Mouse (Mus musculus): ENCODE results near the gene Miga2.

Miga2 gene

GRCm38 (mm10) chr2:30358533-30359531 is 5.2 kb upstream of the Miga2 start, which contains the start of gene Sh3glb2:
Gene Sh3glb2 (minus strand): TSS chr2:30359337.
- DNase-seq (ENCODE audit: low spot score): peak; percentile 91

- no peak for DNase-seq (ENCODE audit: low spot score)
Observed at GRCm38 (mm10) chr2:30360626-30361025, 3.4 kb upstream of the Miga2 start.

- no peak for DNase-seq (ENCODE audit: low spot score)
Observed at GRCm38 (mm10) chr2:30362865-30363264, 1.2 kb upstream of the Miga2 start.

- DNase-seq (ENCODE audit: low spot score): no peak
Observed at GRCm38 (mm10) chr2:30365281-30366069, 1.4 kb downstream of the Miga2 start.

- DNase-seq (ENCODE audit: low spot score): no peak
Observed at GRCm38 (mm10) chr2:30366203-30366602, 2.2 kb downstream of the Miga2 start.

GRCm38 (mm10) chr2:30371544-30371943 is 7.5 kb downstream of the Miga2 start:
- DNase-seq (ENCODE audit: low spot score): no peak

- no peak for DNase-seq (ENCODE audit: low spot score)
Observed at GRCm38 (mm10) chr2:30372726-30373125, 8.7 kb downstream of the Miga2 start.

GRCm38 (mm10) chr2:30375893-30376292 is 11.9 kb downstream of the Miga2 start:
- DNase-seq (ENCODE audit: low spot score): no peak

- no peak for DNase-seq (ENCODE audit: low spot score)
Observed at GRCm38 (mm10) chr2:30377721-30378120, 13.7 kb downstream of the Miga2 start.

- DNase-seq (ENCODE audit: low spot score): no peak
Observed at GRCm38 (mm10) chr2:30379307-30379706, 15.3 kb downstream of the Miga2 start.

GRCm38 (mm10) chr2:30380564-30381376 is 16.7 kb downstream of the Miga2 start:
- DNase-seq (ENCODE audit: low spot score): no peak

- no peak for DNase-seq (ENCODE audit: low spot score)
Observed at GRCm38 (mm10) chr2:30381377-30381725, 17.3 kb downstream of the Miga2 start.

- DNase-seq (ENCODE audit: low spot score): no peak
Observed at GRCm38 (mm10) chr2:30384814-30385213, 20.8 kb downstream of the Miga2 start.

- no peak for DNase-seq (ENCODE audit: low spot score)
Observed at GRCm38 (mm10) chr2:30385591-30385990, 21.6 kb downstream of the Miga2 start.

GRCm38 (mm10) chr2:30386913-30387312 is 22.9 kb downstream of the Miga2 start:
- DNase-seq (ENCODE audit: low spot score): no peak

GRCm38 (mm10) chr2:30389000-30389399 is 25.0 kb downstream of the Miga2 start:
- no peak for DNase-seq (ENCODE audit: low spot score)

GRCm38 (mm10) chr2:30392114-30392576 is 28.1 kb downstream of the Miga2 start, which contains the start of gene Dolpp1:
Gene Dolpp1 (plus strand): TSS chr2:30392254.
- DNase-seq (ENCODE audit: low spot score): peak; percentile 88

GRCm38 (mm10) chr2:30392577-30393369 is 28.7 kb downstream of the Miga2 start:
- DNase-seq (ENCODE audit: low spot score): peak; percentile 56

- no peak for DNase-seq (ENCODE audit: low spot score)
Observed at GRCm38 (mm10) chr2:30393370-30393656, 29.3 kb downstream of the Miga2 start.

- no peak for DNase-seq (ENCODE audit: low spot score)
Observed at GRCm38 (mm10) chr2:30395757-30396156, 31.7 kb downstream of the Miga2 start.

- DNase-seq (ENCODE audit: low spot score): no peak
Observed at GRCm38 (mm10) chr2:30396246-30396645, 32.2 kb downstream of the Miga2 start.
